Mouse (Mus musculus): ENCODE data around the gene Hpn. TPM values are rescaled to one million over a fixed set of nuclear protein-coding genes. Genes with fewer than 3 reads are reported as not detected.

Gene Hpn
- total RNA-seq, 4 experiments from 2014 or later, result 0.26 to 1.5 (median 1.2) TPM

DNA sequence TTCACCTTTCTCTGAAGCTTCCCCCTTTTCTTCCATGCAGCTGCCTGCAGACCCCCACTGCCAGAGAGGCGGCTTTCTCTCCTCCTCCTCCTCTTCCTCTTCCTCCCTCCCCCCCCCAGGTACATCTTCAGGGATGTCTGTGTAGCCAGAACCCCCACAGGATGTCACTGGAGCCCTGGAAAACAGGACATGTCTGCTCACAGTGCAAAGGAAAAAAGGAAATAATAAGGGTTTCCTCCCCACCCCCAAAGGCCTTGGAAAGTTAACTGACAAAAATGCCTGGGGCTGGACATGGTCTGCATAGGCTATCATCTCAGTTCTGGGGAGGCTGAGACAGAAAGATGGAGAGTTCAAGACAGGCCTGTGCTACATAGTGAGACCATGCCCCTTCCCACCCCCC is 34.0 kb downstream of the Hpn start:
- DNase-seq, result no peak

DNA sequence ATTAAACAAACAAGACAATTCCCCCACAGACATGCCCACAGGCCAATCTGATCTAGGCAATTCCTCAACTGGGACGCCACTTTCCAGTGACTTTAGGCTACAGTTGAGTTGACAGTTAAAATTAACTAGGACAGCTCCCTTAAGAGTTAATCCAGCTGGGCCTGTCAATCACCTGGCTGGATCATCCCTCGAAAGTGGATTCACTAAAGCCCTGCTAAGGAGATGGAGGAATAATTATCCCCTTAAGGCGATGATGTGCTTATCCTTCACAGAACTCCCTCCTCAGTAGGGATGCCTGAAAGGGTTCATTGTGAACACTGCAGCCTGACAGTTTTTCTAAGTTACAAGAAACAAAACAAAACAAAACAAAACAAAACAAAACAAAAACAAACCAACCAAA is 34.5 kb downstream of the Hpn start:
- no peak for DNase-seq

DNA sequence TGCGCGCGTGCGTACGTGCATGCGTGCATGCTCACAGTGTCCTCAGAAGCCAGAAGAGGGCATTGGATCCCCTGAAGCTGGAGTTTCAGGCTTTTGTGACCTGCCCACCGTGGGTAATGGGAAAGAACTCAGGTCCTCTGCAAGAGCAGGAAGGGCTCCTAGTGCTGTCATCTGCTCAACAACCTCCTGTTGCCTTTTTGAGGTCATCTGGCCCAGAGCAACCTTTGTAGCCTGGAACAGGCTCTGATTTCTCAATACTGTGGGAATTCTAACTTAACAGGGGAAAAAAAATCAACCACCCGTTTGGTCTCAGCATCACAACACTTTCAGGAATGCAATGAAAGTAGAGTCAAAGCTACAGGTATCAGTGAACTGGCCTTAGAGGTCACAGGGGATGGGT is 35.4 kb downstream of the Hpn start:
- no peak for DNase-seq

DNA sequence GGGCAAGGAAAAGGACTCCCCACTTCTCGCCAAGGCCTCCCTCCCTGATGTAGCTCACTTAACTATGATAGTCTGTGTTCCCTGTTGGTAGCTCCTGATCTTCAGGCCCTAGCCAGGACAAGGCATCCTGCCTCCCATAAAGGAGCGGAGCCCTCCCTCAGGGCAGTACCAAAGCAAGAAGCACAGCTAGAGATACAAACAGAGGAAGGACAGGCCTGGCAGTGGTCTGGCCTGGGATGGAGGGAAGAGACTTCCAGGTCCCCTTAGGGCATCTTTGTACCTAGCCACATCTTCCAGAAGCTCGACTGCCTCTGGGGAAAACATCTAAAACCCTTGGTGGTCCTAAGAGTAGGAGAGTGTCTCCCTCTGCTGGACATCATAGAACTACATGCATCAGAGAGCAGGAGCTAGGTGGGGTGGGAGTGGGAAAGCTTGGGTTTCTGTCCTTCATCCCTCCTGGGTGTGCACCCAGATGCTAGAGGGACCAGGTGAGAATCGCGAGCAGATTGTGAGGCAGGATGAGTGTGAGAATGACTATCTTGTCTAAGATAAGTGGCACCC is 37.1 kb downstream of the Hpn start:
- DNase-seq, result no peak

DNA sequence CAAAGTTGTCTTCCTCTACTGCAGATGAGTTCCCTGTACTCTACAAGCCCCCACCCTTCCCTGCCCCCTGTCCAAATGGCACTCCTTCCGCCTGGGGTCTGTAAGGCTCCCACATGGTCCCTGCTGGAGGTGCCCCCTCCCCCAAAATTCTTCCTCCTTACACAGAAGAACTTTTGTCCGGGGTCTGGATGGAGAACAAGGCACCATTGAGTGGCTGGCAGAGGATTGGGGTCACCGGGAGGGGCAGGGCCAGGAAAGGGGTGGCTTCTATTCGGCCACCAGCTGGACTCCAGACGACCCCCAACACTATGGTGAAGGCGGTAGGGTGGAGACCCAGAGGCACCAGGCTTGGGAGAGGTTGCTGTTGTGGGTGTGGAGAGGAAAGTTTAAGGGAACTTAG is 37.6 kb downstream of the Hpn start:
- DNase-seq, result no peak

DNA sequence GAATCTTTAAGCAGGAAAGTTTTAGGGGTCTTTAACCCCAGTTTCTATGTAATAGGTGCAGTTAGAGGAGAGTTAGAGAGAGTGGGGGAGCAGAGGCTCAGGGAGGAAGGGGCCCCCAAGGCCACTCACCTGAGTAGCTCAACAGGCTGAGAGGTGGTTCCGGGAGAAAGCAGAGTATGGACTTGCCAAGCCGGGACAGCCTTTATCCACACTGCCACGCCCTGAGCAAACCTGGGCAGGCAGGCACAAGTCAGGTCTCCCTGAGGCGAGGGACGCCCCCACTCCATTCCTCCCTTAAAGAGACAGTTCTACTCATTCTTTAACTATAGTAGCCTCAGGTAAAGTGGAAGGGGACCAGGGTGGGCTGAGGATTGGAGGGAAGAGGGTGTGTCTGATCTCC is 38.6 kb downstream of the Hpn start, which contains the start of gene Fxyd3:
Gene Fxyd3 (minus strand): TSS at position 213 of the 400 bp plus-strand sequence.
- DNase-seq, result no peak

DNA sequence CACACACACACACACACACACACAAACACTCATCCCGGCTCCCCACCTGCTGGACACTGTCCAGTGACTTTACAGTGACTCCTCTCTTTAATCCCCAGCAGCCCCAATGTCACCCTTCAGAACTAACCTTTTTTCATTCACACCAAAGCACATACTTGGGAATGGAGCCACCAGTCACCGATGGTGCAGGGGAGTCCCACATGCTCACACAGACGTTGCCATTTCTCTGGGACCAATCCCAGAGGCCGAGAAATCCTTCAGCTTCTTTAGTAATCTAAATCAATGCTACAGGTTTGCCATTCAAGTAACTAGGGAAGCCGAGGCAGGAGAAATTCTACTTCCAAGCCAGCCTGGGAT is 40.4 kb downstream of the Hpn start:
- no peak for DNase-seq

DNA sequence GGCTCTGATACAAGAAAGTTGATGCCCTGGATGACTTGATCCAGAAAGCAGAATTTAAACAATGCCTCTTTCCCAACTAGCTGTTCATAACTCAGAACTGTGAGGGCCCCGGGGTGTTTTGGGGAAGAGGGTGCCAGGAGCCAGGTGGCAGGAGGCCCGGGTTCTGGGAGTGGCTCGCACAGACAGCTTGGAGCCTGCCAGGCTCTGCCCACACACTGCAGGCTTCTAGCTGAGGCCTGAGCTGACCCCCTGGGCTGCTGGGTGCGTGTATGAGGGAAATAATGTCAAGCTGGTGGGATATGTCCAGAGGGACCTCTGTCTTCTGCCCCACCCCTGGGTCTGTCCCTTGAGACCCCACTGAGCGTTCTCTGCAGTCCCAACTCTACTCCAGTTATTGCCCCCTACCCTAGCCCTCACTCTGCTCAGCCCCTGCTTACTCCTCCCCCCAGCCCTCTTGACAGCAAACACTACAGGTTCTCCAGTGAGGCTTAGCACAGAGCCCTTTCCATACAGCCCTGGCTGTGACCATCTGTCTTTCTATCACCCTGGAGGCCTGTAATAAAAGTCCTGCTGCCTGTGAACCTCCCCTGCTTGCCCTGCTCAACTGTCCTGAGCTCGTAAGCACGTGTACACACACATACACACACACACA is 40.9 kb downstream of the Hpn start:
- DNase-seq, result no peak

DNA sequence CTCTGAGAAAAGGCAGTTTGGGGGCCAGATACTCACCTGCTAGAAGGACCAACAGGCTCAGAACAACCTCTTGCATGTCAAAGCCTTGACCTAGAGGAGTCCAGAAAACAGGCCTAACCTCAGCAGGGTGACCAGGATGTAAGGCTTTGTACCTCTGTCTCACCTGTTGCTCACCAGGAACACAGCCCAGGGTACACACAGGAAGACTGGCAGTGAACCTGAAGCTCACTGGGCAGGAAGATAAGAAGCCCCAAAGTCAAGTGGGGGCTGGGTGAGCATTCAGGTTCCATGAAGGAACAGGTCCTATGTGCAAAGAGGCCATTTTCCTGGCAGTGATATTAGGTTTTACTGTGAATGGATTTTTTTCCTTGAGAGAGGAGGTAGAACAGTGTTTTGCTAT is 41.5 kb downstream of the Hpn start:
- no peak for DNase-seq

DNA sequence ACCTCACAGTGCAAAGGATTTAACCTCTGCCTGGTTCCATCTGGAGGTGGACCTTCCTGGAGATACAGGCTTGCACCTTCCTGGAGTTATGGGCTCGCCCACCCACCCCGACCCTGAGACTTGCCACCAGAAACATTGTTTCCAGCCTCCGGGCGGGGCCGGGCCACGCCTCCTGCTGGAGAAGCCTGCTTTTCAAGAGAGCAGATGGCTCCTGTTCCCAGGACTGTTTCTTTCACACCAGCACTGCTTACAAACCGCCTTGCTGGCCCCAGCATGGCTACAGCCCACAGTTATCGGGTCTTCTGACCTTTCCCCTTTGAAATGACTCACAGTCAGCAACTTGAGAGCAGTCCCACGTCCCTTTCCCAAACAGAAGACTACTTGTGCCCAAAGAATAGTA is 42.8 kb downstream of the Hpn start:
- DNase-seq, result no peak

DNA sequence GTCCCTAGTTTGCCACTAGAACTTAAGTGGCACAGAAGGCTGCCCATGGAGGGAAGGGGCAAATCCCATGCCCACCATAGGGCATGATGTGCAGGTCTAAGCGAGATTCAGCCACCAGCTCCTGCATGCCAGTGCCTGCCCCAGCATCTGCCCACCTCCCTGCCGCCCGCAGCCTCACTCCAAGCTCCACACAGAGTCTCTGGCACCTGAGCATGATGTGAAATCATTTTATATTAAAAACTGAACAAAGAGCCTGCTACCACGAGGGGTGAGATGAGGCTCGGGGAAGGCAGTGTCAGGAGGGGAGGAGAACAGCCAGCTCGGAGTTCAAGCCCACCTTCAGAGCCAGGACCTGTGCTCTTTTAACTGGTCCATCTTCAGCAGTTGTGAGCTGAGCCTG is 44.8 kb downstream of the Hpn start:
- DNase-seq, result no peak

DNA sequence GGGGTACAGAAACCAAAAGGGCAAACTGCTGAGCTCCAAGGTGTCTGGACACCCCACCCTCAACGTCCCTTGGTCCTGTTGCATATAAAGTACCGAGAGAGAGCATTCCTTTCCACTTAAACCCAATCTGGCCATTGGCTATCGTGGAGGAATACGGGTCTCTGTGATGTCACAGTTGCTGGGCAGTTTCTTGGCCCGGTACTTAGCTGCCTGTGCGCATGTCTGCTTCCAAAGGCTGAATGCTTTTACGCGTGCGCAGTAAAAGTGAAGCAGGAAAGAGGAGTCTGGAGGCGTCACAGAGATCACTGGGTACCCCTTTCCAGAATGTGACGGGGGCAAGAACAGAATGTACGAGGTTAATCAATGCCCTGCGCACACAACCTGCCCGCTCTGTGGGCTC is 45.6 kb downstream of the Hpn start:
- no peak for DNase-seq

DNA sequence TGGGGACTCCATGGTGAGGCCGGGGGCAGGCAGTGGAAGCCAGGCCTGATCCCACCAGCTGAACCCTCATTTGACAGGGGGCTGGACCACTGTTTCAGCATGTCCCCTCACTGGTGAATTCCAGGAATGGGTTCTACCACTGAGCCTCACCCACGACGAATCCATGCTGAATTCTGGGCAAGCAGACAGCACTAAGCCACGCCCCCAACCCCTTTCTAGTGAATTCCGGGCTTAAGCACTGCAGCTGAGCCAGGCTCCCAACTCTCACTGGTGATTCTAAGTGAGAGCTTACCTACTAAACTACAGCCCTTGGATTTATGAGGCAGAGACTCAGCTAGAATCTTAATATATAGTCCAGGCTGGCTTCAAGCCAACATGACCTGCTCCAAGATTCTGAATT is 47.3 kb downstream of the Hpn start:
- DNase-seq, result no peak

DNA sequence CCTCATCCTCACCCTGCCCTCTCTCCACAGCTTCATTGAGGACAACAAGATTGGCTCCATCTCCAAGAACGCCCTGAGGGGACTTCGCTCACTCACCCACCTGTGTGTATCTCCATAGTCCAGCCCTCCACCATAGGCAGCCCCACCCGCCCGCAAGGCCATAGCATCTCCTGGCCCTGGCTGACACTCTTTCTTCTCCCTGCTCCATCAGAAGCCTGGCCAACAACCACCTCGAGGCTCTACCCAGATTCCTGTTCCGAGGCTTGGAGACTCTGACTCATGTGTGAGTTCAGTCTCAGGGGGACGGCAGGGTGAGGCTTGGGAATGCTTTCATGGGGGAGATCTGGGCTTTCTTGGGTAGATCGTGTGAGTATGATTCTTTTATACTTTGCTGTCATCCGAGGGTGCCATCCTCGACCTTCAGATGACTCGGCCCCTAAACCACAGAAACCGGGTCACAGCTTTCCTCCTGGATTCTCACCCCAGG is 52.0 kb downstream of the Hpn start:
- no peak for DNase-seq

DNA sequence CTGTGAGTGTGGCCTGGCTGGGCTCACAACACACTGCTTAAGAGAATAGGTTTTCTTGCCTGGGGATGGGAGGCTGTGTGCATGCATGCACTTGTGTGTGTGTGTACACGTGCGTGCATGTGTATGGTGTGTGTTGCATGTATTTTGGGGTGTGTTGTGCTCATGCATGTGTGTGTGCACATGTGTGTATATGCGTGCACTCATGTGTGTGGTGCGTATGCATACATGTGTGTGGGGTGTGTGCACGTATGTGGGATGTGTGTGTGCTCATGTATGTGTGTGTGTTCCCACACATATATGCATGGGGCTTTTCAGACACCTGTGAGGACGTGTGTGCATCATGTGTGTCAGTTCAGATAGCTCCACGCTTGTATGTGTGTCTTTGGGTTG is 54.5 kb downstream of the Hpn start:
- DNase-seq, result no peak

DNA sequence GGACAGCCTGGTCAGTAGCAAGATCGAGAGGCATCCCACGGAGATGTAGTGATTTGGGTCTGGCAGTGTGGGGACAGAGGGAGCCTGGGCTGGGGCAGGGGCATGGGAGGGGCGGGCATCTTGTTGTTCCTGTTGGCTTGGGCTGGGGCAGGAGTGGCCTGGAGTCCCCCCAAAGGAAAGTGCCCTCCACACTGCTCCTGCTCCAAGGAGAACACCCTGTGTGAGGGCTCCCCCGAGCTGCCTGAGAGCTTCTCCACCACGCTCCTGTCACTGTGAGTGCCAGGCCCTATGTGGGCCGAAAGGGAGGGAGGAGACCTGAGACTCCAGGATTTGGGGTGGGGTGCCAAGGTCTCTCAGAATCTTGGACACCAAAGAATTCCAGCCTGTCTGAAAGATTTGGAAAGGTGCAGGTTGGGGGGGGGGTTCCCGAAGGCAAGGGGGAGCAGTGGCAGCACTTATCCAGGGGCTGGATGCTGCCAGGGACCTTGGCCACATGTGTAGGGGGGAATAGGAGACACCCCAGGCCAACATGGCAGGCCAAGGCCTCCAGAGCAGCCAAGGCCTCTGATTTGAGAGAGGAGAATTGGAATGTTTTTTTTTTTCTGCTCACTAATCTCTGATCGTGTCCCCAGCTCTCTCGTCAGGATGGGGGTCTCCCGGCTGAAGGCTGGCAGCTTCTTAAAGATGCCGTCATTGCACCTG is 55.0 kb downstream of the Hpn start:
- DNase-seq, result no peak

DNA sequence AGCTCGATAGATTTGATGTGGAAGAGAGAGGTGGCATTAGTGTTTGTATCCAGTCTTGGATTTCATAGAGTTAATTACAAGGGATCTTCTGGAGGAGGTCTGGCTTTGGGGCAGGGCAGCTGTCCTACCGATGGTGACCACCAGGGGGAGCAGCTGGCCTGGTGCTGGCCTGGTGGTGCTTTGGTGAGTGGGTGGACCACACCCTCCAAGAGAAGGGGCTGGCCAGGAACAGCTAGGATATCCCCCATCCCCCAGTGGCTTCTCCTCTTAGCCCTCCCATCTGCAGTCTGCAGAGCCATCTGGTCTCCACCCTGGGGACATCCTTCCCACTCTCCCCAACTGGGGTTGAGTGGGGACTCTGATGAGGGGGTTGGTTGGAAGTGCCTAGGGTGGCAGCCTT is 56.0 kb downstream of the Hpn start, which contains the start of gene Lgi4:
Gene Lgi4 (plus strand): TSS at position 235 of the 400 bp plus-strand sequence.
- DNase-seq, result peak; percentile 69

DNA sequence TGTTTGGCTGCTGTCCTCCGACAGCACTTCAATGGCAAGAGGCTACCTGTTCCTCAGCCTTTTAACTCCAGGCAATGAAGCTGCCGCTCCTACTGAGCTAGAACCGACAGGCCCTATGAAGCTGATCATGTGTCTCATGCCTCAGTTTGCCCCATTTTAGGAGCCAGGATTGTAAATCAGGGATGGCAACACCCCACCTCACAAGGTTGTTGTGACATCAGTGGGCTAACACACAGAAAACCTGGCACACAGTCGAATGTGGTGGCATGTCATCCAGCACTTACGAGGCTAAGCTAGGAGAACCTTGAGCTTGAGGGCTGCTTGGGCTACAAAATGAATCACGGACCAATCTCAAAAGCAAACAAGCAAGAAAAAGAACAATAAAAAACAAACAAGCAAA is 56.9 kb downstream of the Hpn start:
- DNase-seq, result no peak

DNA sequence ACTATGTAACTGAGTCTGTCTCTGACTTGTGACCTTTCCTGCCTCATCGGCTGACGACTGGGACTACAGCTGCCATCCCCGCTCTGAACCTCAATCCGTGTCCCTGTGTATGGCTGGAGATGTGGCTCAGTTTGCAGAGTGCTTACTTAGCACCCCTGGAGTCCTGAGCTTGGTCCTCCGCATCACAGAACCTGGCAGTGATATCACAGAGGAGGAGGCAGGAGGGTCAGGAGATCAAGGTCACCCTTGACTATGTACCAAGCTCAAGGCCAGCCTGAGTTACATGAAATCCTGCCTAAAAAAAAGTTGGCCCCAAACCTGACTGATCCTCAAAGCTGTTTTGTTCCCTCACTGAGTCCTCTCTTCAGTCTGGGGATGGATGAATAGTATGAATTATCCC is 57.4 kb downstream of the Hpn start:
- DNase-seq, result no peak

DNA sequence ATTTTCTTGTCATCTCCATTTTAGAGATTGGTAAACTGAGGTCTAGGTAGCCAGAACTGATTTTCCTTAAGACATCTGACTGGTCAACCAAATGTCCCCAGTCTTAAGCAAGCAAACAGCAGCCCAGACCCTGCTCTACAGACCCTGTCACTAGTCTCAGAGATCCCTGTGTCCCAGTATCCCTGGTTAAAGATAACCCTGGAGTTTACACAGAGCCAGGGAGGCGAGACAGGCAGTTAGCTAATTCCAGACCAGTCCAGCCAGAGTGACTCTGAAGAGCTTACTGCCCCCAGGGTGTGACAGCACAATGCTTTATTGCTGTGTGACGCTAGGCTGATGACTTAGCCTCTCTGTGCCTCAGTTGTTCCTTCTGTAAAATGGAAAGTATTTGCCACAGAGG is 58.0 kb downstream of the Hpn start, which contains the start of gene Fxyd1:
Gene Fxyd1 (minus strand): TSS at position 129 of the 400 bp plus-strand sequence.
- no peak for DNase-seq

DNA sequence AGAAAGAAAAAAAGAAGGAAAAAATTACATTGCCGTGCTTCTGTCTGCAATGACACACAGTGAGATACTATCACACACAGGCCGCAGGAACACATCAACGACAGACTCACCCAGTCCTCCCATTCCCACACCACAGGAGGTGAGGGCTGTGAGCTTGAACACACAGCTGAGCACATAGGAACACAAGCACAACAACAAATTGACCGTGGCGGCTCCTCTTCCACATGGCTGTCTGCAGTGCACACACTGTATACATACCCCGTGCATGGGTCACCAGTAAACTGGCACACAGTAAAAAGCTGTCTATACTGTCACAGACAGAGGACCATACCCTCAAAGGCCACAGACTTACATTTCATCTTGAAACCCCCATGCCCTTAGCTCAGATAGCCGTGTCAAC is 58.6 kb downstream of the Hpn start:
- DNase-seq, result no peak

DNA sequence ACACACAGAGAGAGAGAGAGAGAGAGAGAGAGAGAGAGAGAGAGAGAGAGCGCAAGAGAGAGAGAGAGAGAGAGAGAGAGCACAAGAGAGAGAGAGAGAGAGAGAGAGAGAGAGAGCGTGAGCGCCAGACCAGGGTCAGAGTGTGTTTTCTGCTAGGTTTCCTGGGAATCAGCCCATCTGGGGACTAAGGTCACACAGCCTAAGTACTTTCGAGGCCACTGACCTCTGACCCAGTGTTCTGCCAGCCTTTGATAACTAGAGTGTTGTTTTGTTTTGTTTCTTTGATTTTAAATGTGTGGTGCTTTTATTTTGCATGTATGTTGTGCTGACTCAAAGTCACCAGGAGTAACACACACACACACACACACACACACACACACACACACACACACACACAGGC is 59.2 kb downstream of the Hpn start:
- DNase-seq, result no peak

DNA sequence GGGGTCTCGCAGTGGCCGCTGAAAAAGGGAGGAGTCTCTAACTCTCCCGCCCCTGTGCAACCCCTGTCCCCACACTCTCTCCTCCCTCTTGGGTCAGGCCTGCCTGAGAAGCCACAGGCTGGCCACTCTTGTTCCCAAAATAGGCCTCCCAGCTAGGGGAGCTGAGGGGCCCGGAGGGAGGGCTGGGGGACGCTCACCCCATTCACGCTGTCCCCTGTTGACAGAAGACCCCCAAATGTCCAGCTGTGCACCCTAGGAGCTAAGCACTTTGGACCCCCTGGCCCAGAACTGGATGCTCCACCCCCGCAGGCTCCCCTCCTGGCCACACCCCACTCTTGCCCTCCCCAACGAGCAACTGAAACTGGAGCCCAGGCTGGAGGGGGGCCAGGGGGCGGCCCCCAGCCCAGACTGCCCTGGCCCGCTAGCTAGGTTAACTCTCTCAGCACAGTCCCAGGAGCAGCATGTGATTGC is 59.7 kb downstream of the Hpn start:
- peak; percentile 73 for DNase-seq
